Mouse (Mus musculus): ENCODE data around the gene Zcchc24.

The Zcchc24 gene

DNA sequence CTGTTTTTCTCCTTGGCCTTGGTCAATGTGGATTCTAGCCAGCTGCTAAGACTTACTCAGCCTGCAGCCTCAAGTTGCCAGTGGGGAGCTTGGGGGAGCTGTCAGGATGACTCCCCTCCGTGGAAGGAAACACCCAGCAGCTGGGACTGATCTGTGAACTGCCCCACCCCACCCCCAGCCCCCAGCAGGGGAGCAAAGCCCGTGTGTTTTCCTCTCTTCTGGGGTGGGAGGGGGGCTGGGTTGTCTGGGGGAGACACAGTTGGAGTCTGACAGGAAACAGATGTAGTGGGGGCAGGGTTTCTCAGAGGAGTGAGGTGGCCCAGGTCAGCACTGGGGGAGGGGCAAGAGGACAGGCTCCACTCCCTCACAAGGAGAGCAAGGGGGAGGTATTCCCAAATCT lies 50.4 kb downstream of the Zcchc24 start:
- peak; percentile 76 for DNase-seq (ENCODE audit: low spot score)

GRCm38 (mm10) chr14:25717718-25718117 lies 51.1 kb downstream of the Zcchc24 start:
- DNase-seq (ENCODE audit: low spot score), result no peak

GRCm38 (mm10) chr14:25716528-25716927 lies 52.3 kb downstream of the Zcchc24 start:
- no peak for DNase-seq (ENCODE audit: low spot score)

DNA sequence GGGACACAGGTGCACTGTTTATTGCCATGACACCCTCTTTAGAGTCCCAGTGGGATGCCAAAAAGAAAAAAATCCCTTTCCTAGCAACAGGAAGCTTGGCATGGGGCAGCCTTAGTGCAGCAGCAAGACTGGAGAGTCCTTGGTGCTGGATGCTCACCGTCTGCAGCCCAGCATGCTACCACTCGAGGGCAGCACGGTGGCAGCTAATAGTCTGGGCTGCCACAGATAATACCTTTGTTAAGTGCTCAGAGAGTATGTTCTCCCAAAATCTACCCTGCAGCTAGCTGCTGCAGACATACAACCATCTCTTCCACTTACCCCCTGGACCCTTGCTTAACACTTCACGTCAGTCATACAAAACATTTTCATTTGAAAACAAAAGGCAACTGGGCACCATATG lies 55.4 kb downstream of the Zcchc24 start:
- DNase-seq (ENCODE audit: low spot score), result no peak

GRCm38 (mm10) chr14:25711602-25712001 lies 57.2 kb downstream of the Zcchc24 start:
- no peak for DNase-seq (ENCODE audit: low spot score)

GRCm38 (mm10) chr14:25711177-25711576 lies 57.7 kb downstream of the Zcchc24 start:
- DNase-seq (ENCODE audit: low spot score), result no peak

DNA sequence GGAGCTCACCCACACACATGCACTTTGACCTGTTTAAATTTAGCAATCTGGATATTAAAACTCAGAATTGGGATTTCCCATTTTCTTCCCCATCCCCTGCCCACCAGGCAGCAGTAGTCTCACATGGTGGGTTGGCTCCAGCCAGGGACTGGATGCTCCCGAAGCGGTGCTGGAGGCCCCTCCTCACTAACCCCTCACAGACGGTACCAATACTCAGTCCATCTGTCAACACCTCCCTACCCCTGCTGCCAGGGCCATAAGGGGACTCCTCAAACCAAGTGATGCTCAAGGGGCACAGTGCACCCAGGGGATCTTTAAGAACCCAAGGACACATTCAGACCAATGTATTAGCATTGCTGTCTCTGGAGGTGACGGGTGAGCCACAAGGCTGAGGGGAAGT lies 58.2 kb downstream of the Zcchc24 start:
- DNase-seq (ENCODE audit: low spot score), result no peak

- DNase-seq (ENCODE audit: low spot score), result no peak
Measured at GRCm38 (mm10) chr14:25710073-25710472, 58.8 kb downstream of the Zcchc24 start.

GRCm38 (mm10) chr14:25708917-25709316 lies 59.9 kb downstream of the Zcchc24 start:
- no peak for DNase-seq (ENCODE audit: low spot score)

GRCm38 (mm10) chr14:25708451-25708850 lies 60.4 kb downstream of the Zcchc24 start:
- no peak for DNase-seq (ENCODE audit: low spot score)

DNA sequence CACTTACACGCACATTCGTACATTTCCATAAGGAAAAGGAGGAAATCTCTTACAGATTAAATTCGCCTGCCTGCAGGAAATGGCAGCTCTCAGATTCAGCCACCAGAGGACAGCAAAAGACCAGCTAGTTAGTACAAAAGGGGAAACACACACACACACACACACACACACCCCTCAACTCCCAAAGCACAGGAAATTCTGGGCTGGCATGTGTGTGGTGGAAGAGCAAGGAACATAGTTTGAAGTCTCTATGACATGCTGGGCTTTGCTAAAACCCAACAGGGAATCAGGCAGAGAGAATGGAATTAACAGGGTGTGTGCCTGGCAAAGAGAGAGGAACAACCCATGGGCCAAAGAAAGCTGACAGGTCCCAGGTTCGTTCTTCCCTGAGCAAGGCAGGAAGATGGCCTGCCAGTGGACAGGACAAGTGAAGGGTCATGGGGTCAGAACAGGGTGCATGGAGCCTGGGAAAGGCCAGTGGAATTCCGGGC lies 61.1 kb downstream of the Zcchc24 start:
- no peak for DNase-seq (ENCODE audit: low spot score)

DNA sequence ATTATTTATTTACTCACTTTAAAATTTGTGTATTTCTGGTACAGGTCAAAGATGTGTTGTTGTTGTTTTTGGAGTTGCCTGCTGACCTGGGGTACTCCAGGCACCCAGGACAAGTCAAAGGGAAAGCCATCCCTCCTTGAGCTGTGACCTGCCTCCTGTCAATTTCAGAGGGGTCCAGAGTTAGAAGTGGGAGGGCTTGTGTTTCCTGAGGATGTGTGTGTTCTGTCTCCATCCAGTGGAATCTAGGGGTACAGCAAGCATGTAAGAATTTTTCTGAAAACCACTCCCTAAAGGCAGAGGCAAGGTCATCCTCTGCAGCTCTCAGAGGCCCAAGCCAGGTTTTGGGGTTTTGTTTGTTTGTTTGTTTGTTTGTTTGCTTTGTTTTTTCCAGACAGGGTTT lies 66.9 kb downstream of the Zcchc24 start:
- DNase-seq (ENCODE audit: low spot score), result no peak

DNA sequence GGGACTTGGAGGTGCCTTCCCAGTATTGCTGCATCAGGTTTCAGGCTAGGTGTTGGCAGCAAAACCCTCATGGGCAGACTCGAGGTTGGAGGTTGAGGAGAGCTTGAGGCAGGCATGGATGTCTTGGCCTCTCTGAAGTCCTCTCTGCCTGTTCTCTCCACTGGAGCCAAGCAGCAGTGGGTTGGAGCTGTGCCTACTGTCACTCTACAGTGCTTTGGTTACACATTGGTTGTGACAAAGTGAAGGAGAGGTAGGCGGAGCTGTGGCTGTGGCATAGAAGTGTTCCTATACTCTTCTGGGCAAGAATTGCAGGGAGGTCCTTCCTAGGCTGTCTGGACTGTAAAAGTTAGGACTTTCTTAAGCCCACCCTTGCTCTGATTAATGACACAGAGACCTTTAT lies 72.5 kb downstream of the Zcchc24 start:
- no peak for DNase-seq (ENCODE audit: low spot score)

DNA sequence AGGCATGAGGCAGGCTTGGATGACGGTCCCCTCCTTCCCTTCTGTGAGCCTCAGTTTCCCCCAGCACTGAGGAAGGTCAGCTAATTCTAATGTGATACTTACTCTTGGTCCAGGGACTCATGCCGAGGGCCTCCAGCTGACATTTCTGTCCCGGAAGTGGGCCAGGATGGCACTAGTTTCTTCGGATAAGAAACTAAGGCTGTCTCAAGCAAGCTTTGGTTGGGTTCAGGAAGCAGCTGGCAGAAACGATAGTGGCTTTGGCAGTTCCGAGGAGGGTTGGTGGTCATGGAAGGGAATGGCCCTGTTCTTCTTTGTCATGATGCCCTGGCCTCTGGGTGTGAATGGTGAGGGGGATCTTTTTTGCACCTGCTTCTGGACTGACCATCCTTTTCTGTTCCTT lies 73.8 kb downstream of the Zcchc24 start:
- DNase-seq (ENCODE audit: low spot score), result no peak

GRCm38 (mm10) chr14:25694569-25694897 lies 74.3 kb downstream of the Zcchc24 start:
- no peak for DNase-seq (ENCODE audit: low spot score)

- peak; percentile 89 for DNase-seq (ENCODE audit: low spot score)
Measured at GRCm38 (mm10) chr14:25693888-25694568, 74.8 kb downstream of the Zcchc24 start, which contains the start of gene Ppif. Ppif (plus strand) TSS chr14:25694154.

GRCm38 (mm10) chr14:25693271-25693887 lies 75.5 kb downstream of the Zcchc24 start:
- no peak for DNase-seq (ENCODE audit: low spot score)

- DNase-seq (ENCODE audit: low spot score), result no peak
Measured at GRCm38 (mm10) chr14:25686983-25687901, 81.6 kb downstream of the Zcchc24 start.

DNA sequence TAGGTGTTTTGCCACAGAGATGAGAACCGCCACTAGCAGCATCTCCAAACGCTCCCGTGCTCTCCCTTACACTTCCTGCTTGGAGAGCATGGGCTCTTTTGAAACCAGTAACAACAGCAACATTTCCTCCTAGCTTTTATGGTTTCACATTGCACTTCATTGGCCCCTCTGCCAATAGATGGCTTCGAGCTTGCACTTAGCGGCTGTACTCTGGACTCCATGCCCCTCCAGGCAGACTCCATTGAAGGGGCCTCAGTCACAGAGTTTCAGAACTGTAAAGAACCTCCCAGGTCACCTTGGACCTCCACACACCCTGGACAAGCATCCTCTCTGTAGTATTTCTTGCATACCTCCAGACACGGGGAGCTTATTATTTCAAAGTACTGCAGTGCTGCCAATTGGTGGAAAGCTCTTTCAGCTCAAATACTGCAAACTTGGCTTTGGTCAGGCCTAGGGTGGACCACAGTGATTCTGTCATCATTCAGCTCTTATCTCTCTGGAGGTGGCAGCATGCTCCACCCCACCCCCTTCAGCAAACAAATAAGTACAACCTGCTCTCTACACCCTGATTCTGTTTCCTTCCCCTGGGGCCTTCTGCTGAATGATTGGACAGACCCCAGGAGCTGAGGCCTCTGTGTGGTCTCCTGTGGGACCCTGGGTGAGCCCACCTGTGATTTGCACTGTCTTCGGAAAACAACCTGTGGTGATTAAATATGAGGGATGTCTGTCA lies 82.5 kb downstream of the Zcchc24 start:
- DNase-seq (ENCODE audit: low spot score), result no peak

GRCm38 (mm10) chr14:25682020-25682419 lies 86.8 kb downstream of the Zcchc24 start:
- DNase-seq (ENCODE audit: low spot score), result no peak

DNA sequence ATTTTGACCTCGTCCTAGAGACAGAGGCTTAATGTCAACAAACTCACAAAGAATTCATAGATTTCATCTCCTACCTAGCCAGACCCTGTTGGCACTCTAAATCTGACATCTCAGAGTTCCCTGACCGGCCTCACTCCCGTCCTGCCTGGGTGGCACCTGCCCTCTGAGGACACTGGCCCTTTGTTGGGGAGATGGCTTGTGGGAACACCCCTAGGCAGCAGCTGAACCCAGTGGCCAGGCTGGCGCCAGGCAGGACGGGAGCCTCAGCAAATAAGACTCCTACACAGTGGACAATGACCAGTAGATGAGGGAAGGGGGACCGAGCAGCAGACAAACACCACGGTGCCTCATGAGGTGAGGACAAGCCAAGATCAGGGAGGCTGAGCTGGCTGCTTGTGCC lies 89.2 kb downstream of the Zcchc24 start:
- no peak for DNase-seq (ENCODE audit: low spot score)

DNA sequence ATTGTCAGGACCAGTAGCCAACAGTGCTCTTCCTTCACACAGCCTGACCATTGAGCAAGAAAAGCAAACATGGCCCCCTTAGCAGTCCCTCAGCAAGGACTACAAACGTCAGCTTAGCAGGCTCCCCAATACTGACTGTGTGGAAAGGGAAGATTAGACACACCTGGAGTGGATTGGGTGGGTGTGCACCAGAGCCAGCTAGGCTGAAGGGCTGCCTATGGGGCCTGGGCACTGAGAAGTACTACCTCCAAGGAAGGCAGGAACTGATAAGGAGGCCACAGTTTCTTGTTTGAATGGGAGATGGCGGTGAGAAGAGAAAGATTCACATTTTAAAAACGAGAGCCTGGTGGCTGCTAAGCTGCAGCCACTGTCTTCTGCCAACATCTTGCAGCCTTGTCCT lies 101.3 kb downstream of the Zcchc24 start:
- DNase-seq (ENCODE audit: low spot score), result no peak

Data from ovary, adult 18-20 months (tissue).